Mouse (Mus musculus): ENCODE data around the gene Rasgrp2. TPM values are rescaled to one million over a fixed set of nuclear protein-coding genes. Genes with fewer than 3 reads are reported as not detected.
A peak's percentile ranks its signal among the peaks of the same experiment; 100 is the strongest.

Gene Rasgrp2
- polyA plus RNA-seq, 1 experiment, result 215 TPM

DNA sequence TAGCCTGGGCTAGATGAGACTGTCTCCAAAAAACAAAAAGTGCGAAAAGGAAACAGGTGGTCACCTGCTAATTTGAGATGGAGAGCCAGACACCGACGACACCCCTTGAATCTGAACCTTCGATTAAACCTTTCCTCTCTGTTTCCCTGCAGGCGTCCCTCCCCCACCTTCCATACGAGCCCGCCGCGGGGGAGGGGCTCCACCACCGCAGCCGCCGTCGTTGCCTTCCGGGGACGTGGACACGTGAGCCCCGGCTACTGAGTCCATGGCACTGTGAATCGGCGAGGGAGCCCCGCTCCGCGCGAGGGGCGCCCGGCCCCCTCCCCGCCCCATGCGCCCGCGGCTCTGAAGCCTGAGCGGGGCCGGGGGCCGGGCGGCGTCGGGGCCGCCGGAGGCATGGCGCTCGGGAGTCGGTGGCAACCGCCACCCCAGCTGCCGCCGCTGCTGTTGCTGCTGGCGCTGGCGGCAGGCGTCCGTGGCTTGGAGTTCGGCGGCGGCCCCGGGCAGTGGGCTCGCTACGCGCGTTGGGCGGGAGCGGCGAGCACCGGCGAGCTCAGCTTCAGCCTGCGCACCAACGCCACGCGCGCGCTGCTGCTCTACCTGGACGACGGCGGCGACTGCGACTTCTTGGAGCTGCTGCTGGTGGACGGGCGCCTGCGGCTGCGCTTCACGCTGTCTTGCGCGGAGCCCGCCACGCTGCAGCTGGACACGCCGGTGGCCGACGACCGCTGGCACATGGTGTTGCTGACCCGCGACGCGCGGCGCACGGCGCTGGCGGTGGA is 28.7 kb downstream of the Rasgrp2 start:
- no peak for DNase-seq (ENCODE audit: low read depth)

DNA sequence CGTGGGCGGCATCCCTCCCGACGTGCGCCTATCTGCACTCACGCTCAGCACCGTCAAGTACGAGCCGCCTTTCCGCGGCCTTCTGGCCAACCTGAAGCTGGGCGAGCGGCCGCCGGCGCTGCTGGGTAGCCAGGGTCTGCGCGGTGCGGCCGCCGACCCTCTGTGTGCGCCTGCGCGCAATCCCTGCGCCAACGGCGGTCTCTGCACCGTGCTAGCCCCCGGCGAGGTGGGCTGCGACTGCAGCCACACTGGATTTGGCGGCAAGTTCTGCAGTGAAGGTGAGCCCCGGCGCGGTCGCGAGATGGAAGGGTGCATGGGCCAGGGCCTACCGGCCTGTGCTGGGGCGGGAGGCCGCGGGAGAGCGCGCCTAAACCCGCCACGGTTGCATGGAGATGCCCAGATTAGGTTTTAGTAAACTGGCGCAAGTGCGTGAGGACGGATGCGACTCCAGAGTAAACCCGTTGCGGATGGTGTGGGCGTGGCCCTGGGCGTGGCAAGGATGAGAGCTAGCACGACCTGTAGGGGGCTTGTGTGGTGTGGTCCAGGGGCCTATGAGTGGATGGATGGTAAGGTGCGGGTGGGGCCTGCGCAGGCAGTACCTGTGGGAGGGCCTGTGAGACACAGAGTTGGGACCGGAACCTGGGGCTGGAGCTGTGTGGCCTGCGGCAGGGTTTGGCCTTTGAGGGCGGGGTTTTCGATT is 29.5 kb downstream of the Rasgrp2 start:
- no peak for DNase-seq (ENCODE audit: low read depth)

DNA sequence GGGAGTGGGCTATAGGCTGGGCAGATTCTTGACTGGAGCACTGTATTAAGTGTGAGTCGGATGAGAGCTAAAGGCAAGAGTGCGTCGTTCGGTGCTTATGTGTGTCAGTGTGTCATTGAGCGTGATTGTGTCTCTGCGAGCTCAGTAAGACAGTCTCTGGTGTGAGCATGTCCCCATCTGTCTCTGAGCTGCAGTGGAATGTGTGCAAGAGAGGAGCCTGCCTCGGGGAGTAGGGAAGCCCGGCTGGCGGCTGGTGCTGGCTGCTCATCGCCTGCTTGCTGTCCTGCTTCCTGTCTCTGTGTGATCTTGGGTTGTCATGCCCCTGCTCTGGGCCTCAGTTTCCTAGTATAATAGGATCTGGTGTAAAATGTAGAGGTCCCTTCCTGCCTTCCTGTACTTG is 43.9 kb downstream of the Rasgrp2 start:
- DNase-seq (ENCODE audit: low read depth), result no peak

DNA sequence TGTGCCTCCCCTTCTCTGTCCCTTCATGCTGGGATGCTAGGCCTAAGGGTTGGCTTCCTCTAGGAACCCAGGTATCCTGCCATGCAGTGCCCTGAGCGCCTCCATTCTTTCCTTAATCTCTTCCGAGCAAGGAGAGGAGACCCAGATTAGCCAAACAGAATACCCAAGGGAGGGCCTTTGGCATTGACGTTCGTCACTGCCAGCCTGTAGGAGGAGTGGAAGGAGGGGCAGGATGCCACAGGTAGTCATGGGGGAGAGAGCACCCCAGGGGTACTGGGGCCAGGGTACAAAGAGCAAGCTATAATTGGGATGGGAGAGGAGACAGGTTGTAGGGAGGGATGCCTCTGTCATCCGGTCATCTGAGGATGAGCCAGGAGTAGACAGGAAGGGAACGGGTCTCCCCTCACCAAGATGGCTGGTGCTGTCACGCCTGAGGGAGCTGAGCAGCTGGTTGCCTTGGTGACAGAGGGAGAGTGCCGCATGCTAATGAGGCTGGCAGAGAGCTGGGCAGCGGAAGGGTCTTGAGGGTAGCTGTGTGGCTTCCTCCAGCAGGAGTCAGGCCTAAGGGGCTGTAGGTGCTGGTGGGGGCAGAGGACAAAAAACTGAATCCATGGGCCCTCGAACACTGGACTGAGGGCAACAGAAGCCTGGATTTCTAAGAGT is 46.8 kb downstream of the Rasgrp2 start:
- DNase-seq (ENCODE audit: low read depth), result no peak

DNA sequence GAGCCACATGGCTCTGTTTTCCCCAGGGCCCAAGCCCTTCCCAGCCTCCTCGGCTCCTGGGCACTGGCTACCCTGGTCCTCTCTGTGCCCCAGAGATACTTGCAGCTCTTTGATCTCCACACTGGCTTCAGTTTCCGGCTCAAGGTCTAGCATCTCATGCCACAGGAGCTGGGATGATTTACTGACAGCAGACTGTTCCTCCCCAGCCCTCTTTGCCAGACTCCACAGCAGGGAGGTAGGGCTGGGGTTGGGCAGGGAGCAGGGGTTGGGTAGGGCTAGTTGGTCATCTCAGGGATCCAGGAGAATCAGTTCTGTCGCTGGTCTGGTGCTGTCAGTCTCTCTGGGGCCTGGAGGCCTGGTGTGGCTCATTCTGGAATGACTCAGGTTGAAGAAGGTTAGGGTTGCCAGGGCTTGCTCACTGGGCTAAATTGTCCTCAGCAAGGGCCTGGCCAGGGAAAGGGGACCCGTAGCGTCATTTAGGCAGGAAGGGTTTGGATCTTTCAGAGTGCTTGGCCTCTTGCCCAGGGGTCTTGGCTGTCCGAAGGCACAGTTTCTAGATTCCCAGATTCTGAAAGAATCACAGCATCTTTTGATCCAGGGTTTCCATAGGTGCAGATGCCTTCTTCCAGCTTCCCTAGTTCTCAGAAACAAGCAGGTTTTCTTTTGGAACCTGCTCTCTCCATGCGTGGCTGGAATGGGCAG is 47.7 kb downstream of the Rasgrp2 start:
- DNase-seq (ENCODE audit: low read depth), result no peak

DNA sequence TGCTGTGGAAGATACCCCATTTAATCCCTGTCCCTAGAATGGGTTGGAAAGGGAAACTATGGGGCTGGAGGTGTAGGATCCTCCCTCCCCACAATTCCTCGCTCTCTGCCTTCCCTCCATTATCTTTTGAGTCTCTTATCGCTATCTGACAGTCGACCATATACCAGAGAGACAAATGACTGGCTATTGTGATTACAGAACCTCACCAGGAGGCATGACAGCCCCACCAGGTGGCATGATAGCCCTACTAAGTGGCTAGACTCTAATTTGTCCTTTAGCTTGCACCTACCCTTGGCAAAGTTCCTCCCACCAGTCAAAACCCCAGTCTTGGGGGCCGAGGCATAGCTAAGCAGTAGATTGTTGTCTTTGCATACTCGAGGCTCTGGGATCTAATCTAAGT is 49.6 kb downstream of the Rasgrp2 start:
- no peak for DNase-seq (ENCODE audit: low read depth)

DNA sequence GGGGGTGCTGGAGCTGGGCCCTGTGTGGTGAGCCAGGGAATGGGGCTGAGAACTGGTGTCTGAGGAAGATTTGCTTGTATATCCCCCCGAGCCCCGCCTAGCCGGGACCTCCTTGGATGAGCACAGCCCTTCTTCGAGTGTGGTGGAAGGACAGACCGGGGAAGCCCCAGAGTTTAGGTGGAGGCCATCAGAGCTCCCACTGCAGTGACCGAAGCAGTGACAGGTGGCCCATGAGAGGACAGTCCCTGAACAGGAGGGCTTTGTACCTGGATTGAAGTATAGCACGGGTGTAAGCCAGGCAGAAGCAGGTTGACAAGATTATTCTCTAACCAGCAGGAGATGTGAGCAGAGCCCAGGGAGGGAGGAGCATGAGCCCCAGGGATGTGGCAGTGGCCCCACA is 50.7 kb downstream of the Rasgrp2 start:
- DNase-seq (ENCODE audit: low read depth), result no peak

GRCm38 (mm10) chr19:6452030-6452494 is 52.9 kb downstream of the Rasgrp2 start:
- DNase-seq (ENCODE audit: low read depth), result no peak

DNA sequence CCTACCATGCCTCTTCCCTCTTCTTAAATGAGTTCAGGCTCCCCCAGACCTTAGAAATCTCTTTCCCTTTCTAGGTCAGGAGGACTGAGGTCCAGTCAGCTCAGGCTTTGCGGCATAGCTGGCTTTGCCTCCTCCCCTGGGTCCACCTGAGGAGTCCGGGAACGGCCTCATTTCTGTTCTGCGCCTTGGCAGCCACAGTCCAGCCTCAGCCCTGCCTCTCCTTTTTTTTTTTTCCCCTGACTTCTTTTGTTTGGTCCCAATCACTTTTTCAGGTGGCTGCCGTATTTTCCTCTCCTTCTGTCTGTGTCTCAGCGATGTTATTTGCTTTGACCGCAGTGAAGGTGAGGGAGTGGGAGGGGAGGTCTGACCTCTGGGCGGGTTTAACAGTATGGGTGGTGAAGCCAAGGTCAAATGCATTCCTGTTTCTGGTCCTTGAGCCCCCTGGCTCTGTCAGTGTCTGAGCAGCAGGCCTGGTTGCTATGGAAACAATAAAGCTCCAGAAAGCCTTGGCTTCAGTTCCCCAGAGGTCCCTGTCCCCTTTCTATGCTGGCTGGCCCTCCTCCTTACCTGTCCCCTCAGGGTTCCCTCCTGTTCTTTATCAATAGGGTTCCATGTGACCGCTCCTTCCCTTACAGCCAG is 53.7 kb downstream of the Rasgrp2 start:
- no peak for DNase-seq (ENCODE audit: low read depth)

- no peak for DNase-seq (ENCODE audit: low read depth)
These were observed 54.2 kb downstream of the Rasgrp2 start for GRCm38 (mm10) chr19:6453349-6453748.

DNA sequence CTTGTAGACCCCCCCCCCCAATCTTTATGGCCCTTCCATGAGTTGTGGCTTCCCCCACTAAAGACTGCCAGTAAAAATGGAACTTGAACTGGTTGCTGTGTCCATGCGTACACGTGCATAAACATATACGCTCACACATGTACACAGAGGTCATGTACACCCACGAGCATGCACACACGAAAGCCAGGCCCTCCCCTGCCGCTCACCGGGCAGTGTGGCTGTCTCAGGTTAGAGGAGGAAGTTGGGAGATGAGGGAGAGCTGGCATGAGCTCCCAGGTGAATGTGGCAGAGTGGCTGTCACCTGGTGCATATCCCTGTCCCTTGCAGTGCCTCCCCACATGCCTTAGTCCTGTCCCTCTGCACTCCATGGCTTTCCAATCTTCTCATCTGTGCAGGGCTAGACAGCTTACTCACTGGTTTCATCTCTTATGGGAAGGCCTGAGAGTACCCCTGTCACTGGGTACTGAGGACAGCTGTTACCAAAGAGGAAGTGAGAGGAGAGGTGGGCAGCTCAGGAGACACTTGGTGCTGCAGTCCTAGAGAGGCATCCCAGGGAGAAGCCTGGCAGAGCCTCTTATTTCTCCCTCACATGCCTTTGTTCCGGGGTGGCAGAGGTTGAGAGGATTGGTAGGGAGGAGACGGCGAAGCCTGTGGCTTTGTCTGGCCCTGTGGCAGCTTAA is 55.0 kb downstream of the Rasgrp2 start:
- no peak for DNase-seq (ENCODE audit: low read depth)

GRCm38 (mm10) chr19:6459504-6459903 is 60.4 kb downstream of the Rasgrp2 start:
- peak; percentile 20 for DNase-seq (ENCODE audit: low read depth)

DNA sequence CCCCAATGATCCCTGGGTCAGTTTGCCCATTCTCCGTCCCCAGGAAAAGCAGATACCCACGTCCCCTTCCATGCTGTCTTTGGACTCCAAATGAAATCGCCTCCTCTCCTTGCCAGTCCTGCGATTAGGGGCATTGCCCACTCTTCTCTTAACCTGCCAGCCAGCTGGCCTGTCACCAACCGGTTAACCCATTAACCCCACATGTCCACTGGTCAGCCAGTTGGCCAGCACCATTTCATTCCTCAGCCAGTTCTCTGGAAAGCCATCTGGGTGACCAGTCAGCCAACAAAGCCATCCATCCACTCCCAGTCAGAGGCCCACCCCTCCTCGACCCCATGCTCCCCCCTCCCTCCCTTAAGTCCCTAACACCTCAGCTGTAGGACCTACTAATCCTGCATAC is 63.7 kb downstream of the Rasgrp2 start:
- DNase-seq (ENCODE audit: low read depth), result no peak

- DNase-seq (ENCODE audit: low read depth), result no peak
These were observed 65.3 kb downstream of the Rasgrp2 start for GRCm38 (mm10) chr19:6464306-6465071.

Other genes with a start within 250 kb of the Rasgrp2 start
- gene Majin, start 215.0 kb upstream of the Rasgrp2 start, polyA plus RNA-seq (2012; rRNA removed), result 0.16 and 0.22 TPM in 2 replicates
- gene Gpha2, start 173.0 kb upstream of the Rasgrp2 start, polyA plus RNA-seq (2012; rRNA removed), result 1.7 and 2.8 TPM in 2 replicates
- gene Ppp2r5b, start 163.5 kb upstream of the Rasgrp2 start, polyA plus RNA-seq (2012; rRNA removed), result 54.3 and 61.5 TPM in 2 replicates
- 23.4 and 25.0 TPM in 2 replicates for gene Atg2a, start 157.7 kb upstream of the Rasgrp2 start, polyA plus RNA-seq (2012; rRNA removed)
- gene Ehd1, start 122.6 kb upstream of the Rasgrp2 start, polyA plus RNA-seq (2012; rRNA removed), result 156 and 198 TPM in 2 replicates
- 16.2 and 16.6 TPM in 2 replicates for gene Cdc42bpg, start 92.9 kb upstream of the Rasgrp2 start, polyA plus RNA-seq (2012; rRNA removed)
- gene Men1, start 64.4 kb upstream of the Rasgrp2 start, polyA plus RNA-seq (2012; rRNA removed), result 40.4 and 48.5 TPM in 2 replicates
- 83.4 and 95.3 TPM in 2 replicates for gene Map4k2, start 58.2 kb upstream of the Rasgrp2 start, polyA plus RNA-seq (2012; rRNA removed)
- gene Sf1, start 35.6 kb upstream of the Rasgrp2 start, polyA plus RNA-seq (2012; rRNA removed), result 95.0 and 140 TPM in 2 replicates
- 13.1 and 15.8 TPM in 2 replicates for gene Pygm, start 14.9 kb upstream of the Rasgrp2 start, polyA plus RNA-seq (2012; rRNA removed)
- 1.6 and 1.7 TPM in 2 replicates for gene Nrxn2, start 19.4 kb downstream of the Rasgrp2 start, polyA plus RNA-seq (2012; rRNA removed)
- 0.24 and 0.27 TPM in 2 replicates for gene Slc22a12, start 143.7 kb downstream of the Rasgrp2 start, polyA plus RNA-seq (2012; rRNA removed)

Data from gonadal fat pad, adult 2 months (tissue).